Mouse (Mus musculus) intestine, embryonic 15.5 days (tissue): ENCODE measurements around the gene Kat7. TPM values are rescaled to one million over a fixed set of nuclear protein-coding genes. Genes with fewer than 3 reads are reported as not detected.

ENCODE experiments used
- ATAC-seq: fragments of 200-750 bp; cut with Nextera tagmentation; 2 replicates; pipeline ENCODE4 v1.8.0; 2017; ENCODE audit warnings: moderate TSS enrichment, moderate library complexity
- H3K27ac ChIP-seq: fragments of 300-500 bp; sonication (generic); 2 replicates; pipeline ENCODE4 v1.5.1; 2015; ENCODE audit warnings: mild to moderate bottlenecking, inconsistent platforms
- H3K27me3 ChIP-seq: fragments of 300-500 bp; sonication (generic); replicated peaks from 2 replicates; pipeline ENCODE4 v1.6.1; 2015; ENCODE audit warnings: inconsistent platforms
- H3K36me3 ChIP-seq: fragments of 300-500 bp; sonication (generic); 2 replicates; pipeline ENCODE4 v1.6.1; 2015; ENCODE audit warnings: inconsistent platforms
- H3K4me1 ChIP-seq: fragments of 300-500 bp; sonication (generic); replicated peaks from 2 replicates; pipeline ENCODE4 v1.6.1; 2015; ENCODE audit warnings: inconsistent platforms
- H3K4me2 ChIP-seq: fragments of 300-500 bp; sonication (generic); replicated peaks from 2 replicates; pipeline ENCODE4 v1.6.1; 2015; ENCODE audit warnings: mild to moderate bottlenecking, inconsistent platforms
- H3K4me3 ChIP-seq: fragments of 300-500 bp; sonication (generic); replicated peaks from 2 replicates; pipeline ENCODE4 v1.5.1; 2015; ENCODE audit warnings: inconsistent platforms
- H3K9ac ChIP-seq: fragments of 300-500 bp; sonication (generic); 2 replicates; pipeline ENCODE4 v1.6.1; 2015; ENCODE audit warnings: inconsistent platforms
- H3K9me3 ChIP-seq: fragments of 300-500 bp; sonication (generic); 2 replicates; pipeline ENCODE4 v1.6.1; 2016; ENCODE audit warnings: inconsistent platforms
- WGBS: fragments of 180-500 bp; shearing (Covaris S2); methylation state at CpG from one replicate; pipeline ENCODE4 v1.1.7; 2015; 5-methylcytosine and 5-hydroxymethylcytosine counted together
- polyA plus RNA-seq: library from polyadenylated mRNA; unstranded; fragments of >200 nt; fragmentation: Nextera tagmentation; extraction: Ambion mirVana; gene quantifications from 2 replicates; pipeline ENCODE4 v1.2.1, GENCODE M21; 2015

The Kat7 gene
- polyA plus RNA-seq, 1 experiment from 2014 or later: 68.7 TPM

DNA sequence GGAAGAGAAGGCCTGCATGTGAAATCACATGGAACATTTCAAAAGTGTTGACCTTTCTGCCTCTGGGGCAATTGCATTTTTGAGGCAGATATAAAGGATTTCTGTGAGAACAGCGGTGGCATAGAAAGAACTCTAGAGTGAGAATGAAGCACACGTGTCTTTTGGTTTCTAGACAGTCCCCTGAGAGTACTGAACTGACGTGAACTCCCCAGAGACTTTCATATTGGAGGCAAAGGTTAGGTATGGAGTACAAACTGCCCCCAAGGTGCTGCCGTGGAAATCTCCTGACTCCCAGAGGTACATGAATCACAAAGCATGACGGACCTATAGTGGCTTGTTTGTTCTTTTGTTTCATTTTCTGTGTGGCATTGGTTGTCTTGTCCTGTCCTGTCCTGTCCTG, 18.6 kb upstream of the Kat7 start:
- Histone ChIP-seq H3K36me3 (no peaks in the 10 kb centered on the region), H3K4me3 (no peak overlapping the region), H3K27ac (no peak overlapping the region), H3K27me3 (no peaks in the 10 kb centered on the region), H3K4me2 (no peak overlapping the region), H3K9ac (no peak overlapping the region), H3K4me1 (no peaks in the 10 kb centered on the region), H3K9me3 (no peaks in the 10 kb centered on the region)
- no peak for ATAC-seq
- 79% methylated on average over 5 of the region's 5 CpGs for WGBS

DNA sequence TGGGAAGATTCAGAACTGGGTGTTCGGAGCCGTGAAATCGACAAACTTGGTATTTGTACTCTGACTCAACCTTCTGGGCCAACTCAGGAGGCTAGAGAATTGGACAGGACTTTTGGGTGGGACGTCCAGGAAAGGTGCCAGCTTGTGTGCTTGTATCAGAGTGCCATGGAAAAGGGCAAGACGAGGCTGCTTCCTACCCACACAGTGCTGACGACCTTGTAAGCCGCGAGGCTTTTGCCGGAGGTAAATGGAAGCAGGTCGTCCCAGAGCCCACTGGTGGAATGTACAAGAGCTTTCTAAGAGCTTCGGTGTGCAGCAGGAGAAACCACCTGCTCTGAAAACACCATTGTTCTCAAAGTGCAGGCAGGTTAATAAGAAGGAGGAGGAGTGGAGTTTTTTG, 16.2 kb upstream of the Kat7 start:
- 69% methylated on average over 11 of the region's 11 CpGs for WGBS

DNA sequence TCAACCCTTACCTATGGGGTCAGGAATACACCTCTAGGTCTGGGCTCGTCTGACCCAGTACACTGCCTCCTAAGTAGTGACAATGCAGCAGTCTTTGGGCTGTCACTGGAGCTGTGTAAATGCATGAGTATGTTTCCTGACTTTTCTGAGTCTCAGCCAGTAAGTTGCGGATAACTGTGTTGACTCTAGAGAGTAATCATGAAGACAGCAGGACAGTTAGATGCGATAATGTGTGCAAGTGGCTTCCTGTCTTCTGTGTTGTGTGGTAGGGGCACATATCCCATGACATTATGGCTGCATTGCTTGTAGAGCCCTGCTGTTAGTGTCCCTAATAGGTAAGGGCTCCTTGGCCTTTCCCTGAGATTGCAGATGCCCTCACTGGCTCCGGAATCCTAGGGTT, 15.8 kb upstream of the Kat7 start:
- 84% methylated on average over 4 of the region's 4 CpGs for WGBS
- Histone ChIP-seq H3K27me3 (no peaks in the 10 kb centered on the region), H3K36me3 (no peaks in the 10 kb centered on the region), H3K9ac (no peak overlapping the region), H3K4me2 (no peak overlapping the region), H3K4me3 (no peak overlapping the region), H3K27ac (no peak overlapping the region), H3K4me1 (no peaks in the 10 kb centered on the region), H3K9me3 (no peaks in the 10 kb centered on the region)
- no peak for ATAC-seq

More for the DNA sequence above, 16.2 kb upstream of the Kat7 start:
- Histone ChIP-seq H3K4me1 (no peaks in the 10 kb centered on the region), H3K9ac (no peak overlapping the region), H3K27ac (no peak overlapping the region), H3K9me3 (no peaks in the 10 kb centered on the region), H3K27me3 (no peaks in the 10 kb centered on the region), H3K4me2 (no peak overlapping the region), H3K4me3 (no peak overlapping the region), H3K36me3 (no peaks in the 10 kb centered on the region)
- ATAC-seq: no peak

DNA sequence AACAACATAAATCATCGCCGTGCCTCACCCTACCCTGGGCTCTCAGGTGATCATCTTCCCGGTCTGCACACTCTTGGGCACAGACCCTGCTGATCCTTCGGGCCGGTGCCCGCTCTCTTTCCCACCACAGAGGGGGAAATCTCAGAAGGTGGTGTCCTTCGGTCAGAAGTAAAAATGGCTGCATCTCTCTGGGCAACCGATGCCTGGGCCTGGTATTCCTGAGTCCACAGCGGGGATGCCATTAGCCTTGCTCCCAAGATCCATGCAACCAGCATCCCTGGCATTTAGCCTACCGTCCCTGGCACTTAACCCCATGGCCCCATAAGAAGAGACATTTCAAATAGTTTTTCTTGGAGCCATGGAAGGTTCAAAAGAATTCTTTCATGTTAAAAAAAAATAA, 14.1 kb upstream of the Kat7 start:
- ATAC-seq: no peak
- Histone ChIP-seq H3K9me3 (no peaks in the 10 kb centered on the region), H3K36me3 (no peaks in the 10 kb centered on the region), H3K4me3 (no peak overlapping the region), H3K4me2 (no peak overlapping the region), H3K27ac (no peak overlapping the region), H3K9ac (no peak overlapping the region), H3K27me3 (no peaks in the 10 kb centered on the region), H3K4me1 (no peaks in the 10 kb centered on the region)
- 92% methylated on average over 10 of the region's 10 CpGs for WGBS

DNA sequence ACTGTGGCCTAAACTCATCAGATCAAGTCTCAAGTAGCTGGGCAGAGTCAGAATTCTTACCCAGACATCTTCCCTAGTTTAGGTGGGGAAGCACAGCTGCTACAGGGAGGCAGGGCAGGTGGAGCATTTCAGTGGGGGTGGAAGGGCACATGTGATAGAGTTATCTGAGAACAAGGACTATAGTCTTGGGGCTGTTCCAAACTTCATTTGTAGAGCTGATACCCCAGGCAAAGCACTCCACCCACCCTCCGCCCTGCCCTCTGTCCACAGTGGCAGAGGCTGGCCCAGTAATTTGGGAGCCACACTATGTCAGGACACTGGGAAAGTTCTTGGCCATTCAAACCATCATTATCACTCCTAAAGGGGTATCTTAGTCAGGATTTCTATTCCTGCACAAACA, 10.0 kb upstream of the Kat7 start:
- no peak overlapping the region for H3K27ac ChIP-seq
- no peak for ATAC-seq
- no peak overlapping the region for H3K4me2 ChIP-seq
- no peaks in the 10 kb centered on the region for H3K27me3 ChIP-seq
- H3K9ac ChIP-seq: no peak overlapping the region
- WGBS: 79% methylated on average over 1 of the region's 1 CpGs
- no peaks in the 10 kb centered on the region for H3K36me3 ChIP-seq
- no peak overlapping the region for H3K4me3 ChIP-seq
- no peaks in the 10 kb centered on the region for H3K4me1 ChIP-seq
- H3K9me3 ChIP-seq: no peaks in the 10 kb centered on the region

DNA sequence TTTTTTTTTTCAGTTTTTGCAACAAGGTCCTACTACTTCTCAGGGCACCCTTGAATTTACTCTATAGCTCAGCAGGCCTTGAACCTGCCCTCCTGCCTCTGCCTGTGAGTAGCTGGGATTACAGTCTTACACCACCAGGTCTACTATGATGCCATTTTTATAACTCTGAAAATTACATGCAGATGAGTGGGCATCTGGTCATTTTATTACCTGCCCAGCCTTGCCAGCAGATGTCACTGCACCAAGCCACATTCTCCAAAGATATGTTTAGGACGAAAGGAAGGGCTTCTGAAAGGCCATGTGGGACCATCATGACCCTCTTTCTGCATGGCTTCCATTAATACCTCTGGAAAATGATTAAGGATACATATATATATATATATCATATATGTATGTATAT, 9.5 kb upstream of the Kat7 start:
- no peaks in the 10 kb centered on the region for H3K27me3 ChIP-seq
- H3K36me3 ChIP-seq: no peaks in the 10 kb centered on the region
- H3K4me3 ChIP-seq: no peak overlapping the region
- no peak overlapping the region for H3K4me2 ChIP-seq
- H3K9ac ChIP-seq: no peak overlapping the region
- no peaks in the 10 kb centered on the region for H3K4me1 ChIP-seq
- ATAC-seq: no peak
- no peak overlapping the region for H3K27ac ChIP-seq
- H3K9me3 ChIP-seq: no peaks in the 10 kb centered on the region
- 61% methylated on average over 1 of the region's 1 CpGs for WGBS

DNA sequence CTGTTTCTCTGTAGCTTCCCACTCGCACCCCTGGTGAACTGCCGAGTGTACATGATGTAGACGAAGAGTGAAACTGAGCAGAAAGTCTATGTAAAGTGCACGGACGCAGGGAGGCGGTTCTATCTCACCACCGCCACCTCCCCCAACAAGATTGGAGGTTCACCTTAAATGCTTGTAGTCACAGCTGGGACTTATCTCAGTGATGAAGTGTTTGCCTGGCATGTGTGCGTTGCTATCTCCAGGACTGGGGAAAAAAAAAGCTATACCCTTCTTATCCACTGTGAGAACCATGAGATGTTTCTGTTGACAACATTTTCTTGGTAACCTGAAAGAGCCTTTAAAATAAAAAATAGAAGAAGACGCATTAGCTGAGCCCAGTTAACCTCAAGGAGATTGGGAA, 8.1 kb upstream of the Kat7 start:
- Histone ChIP-seq H3K9ac (no peak overlapping the region), H3K36me3 (no peaks in the 10 kb centered on the region), H3K4me3 (no peak overlapping the region), H3K9me3 (no peaks in the 10 kb centered on the region), H3K27me3 (no peaks in the 10 kb centered on the region), H3K27ac (no peak overlapping the region), H3K4me1 (no peaks in the 10 kb centered on the region), H3K4me2 (no peak overlapping the region)
- ATAC-seq: no peak
- WGBS: 63% methylated on average over 9 of the region's 9 CpGs

DNA sequence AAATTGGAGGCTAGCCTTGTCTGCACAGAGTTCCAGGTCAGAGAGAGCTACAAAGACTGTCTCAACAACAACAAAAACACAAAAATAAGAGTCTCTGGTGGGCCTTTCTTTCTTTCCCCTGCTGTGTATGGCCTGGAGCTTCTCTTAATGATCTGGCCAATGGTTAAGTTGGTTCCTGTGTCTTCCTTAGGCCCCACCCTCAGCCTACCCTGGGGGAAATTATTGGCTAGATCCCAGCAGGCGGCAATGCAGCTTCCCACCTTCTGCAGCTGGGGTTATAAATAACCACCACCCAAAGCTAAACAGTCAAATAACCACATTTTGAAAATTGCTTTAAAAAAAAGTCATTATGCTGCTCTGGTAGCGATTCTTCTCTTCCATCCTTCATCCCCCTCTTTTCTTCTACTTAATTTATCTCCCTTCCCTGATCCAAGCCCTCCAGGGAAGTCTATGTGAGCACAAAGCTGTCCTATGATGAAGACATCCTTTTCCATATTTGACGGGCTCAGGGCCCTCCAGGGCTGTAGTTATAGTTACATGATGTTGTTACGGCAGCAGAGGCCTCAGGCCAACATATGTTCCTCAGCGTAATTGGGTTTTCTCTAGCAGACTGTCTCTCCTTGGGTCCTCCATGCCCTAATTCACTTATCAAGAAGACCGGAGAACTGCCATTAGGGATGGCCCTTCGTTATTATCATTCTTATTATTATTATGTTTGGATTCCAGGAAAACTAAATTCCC, 5.3 kb upstream of the Kat7 start:
- Histone ChIP-seq H3K27me3 (no peaks in the 10 kb centered on the region), H3K36me3 (no peaks in the 10 kb centered on the region), H3K4me3 (no peak overlapping the region), H3K4me1 (peaks cover 6% of the 10 kb centered on the region), H3K9me3 (no peaks in the 10 kb centered on the region), H3K4me2 (no peak overlapping the region), H3K9ac (no peak overlapping the region), H3K27ac (no peak overlapping the region)
- 68% methylated on average over 7 of the region's 7 CpGs for WGBS
- ATAC-seq: no peak

DNA sequence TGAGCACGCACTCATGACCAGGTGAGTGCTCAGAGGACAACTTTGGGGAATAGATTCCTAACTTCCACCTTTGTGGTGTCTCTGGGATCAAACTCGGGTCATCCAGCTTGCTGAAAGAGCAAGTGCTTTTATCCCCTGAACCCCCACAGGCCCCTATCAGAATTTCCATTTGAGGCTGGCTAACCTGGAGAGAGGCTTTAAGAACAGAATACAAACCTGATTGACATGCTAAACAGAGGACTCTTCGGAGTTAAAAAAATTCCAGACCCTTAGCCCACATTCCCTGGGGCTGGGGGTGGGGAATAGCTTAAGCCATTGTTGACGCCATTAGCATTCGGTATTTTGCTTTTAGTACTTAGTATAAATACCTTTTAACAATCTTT, 1.4 kb upstream of the Kat7 start:
- 34% methylated on average over 5 of the region's 5 CpGs for WGBS
- no peak overlapping the region for H3K9ac ChIP-seq
- no peak for ATAC-seq

DNA sequence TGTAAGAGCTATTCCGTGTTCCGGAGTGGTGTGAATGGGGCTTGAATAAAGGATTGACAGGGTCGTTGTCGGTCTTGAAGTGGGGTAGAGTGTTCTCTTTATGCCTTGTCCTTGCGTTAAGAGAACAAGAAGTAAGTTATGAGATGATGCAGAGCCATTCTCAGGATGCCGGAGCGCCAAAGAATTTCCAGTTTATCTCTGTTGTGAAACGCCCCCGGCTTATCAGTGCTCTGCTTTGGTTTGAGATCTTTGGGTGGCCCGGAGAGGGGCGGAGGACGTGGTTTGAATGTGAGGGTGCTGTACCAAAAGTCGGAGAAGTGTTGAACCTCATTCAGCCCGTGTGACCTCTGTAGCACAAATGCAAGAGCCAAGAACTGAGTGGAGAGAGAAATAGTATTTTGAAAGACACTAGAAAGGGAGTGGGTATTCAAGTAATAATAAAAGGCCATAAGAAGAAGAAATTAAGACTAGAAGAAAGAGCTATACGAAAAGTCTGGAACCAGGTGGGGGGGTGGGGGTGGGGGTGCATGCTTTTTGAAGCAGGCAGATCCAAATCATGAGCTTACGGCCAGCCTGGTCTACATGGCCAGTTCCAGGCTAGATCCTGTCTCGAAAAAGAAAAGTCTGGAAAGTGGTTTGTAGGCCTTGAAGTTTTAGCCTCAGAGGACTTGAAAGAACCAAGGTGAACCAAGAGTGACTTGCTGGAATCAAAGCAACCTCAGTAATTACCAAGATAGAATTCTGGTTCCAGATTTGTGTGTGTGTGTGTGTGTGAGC, 790 bp upstream of the Kat7 start:
- WGBS: 4% methylated on average over 17 of the region's 17 CpGs

More for the DNA sequence above, 1.4 kb upstream of the Kat7 start:
- no peak overlapping the region for H3K27ac ChIP-seq
- no peaks in the 10 kb centered on the region for H3K9me3 ChIP-seq
- H3K4me1 ChIP-seq: peaks cover 9% of the 10 kb centered on the region
- no peaks in the 10 kb centered on the region for H3K36me3 ChIP-seq
- no peaks in the 10 kb centered on the region for H3K27me3 ChIP-seq
- H3K4me3 ChIP-seq: no peak overlapping the region
- peak overlapping the region; percentile 51 for H3K4me2 ChIP-seq

DNA sequence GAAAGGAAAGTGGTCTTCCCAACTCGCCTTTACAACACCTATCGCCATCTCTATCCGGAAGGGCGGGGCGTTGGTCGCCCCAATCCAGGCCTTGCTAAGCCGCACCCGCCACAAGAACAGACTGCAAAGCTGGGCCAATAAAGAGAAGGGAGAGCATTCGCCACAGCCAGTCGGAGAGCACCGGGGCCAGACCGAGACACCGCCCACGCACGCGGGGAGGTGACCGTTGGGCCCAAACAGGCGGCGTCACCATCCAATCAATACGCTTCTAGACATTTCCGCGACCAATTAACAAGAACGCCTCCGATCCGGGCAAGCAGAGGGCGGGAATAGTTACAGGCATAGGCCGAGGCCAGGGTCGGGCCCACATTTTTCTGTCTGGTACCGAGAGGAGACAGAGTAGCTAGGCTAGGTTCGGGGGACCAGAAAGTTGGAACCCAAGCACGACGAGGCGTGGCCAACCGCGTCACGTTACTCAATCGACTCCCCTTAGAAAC, 488 bp downstream of the Kat7 start:
- Histone ChIP-seq H3K9ac (peak overlapping the region; percentile 98), H3K4me3 (peak overlapping the region; percentile 83), H3K9me3 (no peaks in the 10 kb centered on the region), H3K36me3 (no peaks in the 10 kb centered on the region; the same call in 1 of the 2 replicates), H3K4me1 (peaks cover 9% of the 10 kb centered on the region), H3K27me3 (no peaks in the 10 kb centered on the region), H3K4me2 (peak overlapping the region; percentile 69), H3K27ac (peak overlapping the region; percentile 98)
- peak; percentile 96 for ATAC-seq
- WGBS: under 1% methylated on average over 37 of the region's 37 CpGs

More for the DNA sequence above, 790 bp upstream of the Kat7 start:
- no peaks in the 10 kb centered on the region for H3K27me3 ChIP-seq
- no peaks in the 10 kb centered on the region for H3K36me3 ChIP-seq
- peak; percentile 0; the same call in 1 of the 2 replicates for ATAC-seq
- H3K4me2 ChIP-seq: peak overlapping the region; percentile 51
- peaks cover 9% of the 10 kb centered on the region for H3K4me1 ChIP-seq
- peak overlapping the region; percentile 85 for H3K27ac ChIP-seq
- no peaks in the 10 kb centered on the region for H3K9me3 ChIP-seq
- H3K4me3 ChIP-seq: peak overlapping the region; percentile 83
- H3K9ac ChIP-seq: peak overlapping the region; percentile 64

DNA sequence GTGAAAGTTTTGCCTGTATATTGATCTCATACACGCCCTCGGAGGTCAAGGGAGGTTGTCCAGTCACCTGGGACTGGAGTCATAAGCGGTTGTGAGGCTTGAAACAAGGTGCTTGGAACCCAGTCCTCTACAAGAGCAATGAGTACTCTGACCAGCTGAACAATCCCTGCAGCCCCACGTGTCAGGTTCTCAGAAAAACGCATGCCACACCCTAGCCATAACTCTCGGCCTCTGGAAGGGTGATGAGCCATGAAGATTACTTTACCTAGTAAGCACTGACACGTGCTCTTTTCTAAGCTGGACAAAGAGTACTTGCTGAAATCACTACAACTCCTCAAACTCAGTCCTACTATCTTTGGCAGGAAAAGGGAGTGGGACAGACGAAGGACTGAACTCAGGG, 2.5 kb downstream of the Kat7 start:
- Histone ChIP-seq H3K4me2 (no peak overlapping the region), H3K27me3 (no peaks in the 10 kb centered on the region), H3K4me3 (no peak overlapping the region), H3K27ac (peak overlapping the region; percentile 67; the same call in 1 of the 2 replicates), H3K36me3 (peaks cover under 1% of the 10 kb centered on the region; the same call in 1 of the 2 replicates), H3K9me3 (no peaks in the 10 kb centered on the region), H3K9ac (no peak overlapping the region), H3K4me1 (peaks cover 9% of the 10 kb centered on the region)
- 0 out of 2 replicates have a peak, but pooled peaks have one; percentile 11 for ATAC-seq
- 64% methylated on average over 8 of the region's 8 CpGs for WGBS
